In the genomic region with DNA sequence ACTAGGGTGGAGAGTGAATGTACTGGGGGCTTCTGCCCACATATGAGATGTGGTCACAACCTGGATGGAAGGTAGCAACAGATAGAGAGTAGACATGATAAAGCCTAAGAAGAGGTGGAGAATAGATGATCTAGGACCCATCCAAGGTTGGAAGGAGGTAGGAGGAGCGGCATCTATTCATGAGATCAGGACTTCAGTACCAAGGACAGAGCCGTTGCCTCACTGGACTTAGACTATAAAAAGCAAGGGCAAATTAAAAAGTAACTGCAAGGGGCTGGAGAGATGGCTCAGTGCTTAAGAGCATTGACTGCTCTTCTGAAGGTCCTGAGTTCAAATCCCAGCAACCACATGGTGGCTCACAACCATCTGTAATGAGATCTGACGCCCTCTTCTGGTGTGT, we compare ENCODE assay signal across 12 mouse cellular contexts.
DNase-seq lines count a peak whose midpoint lies in the region; ATAC-seq and TF ChIP-seq lines count a peak whose summit lies in the region.
"Had no signal": no experiment of that assay in that cellular context is flagged by ENCODE, and none has a peak within 500 bp of the region (broad histone marks: within the 10 kb centered on the region; RNA-seq: fewer than 3 reads in every experiment).

No protein-coding gene starts in this region.

- H3K27me3 ChIP-seq in liver, embryonic 12.5 days (replicated peaks) = no peaks in the 10 kb centered on the region
- H3K27me3 ChIP-seq in limb, embryonic 14.5 days (ENCODE audit: control insufficient read depth, insufficient read depth, low read length) = no peaks in the 10 kb centered on the region
- H3K27me3 ChIP-seq: forebrain, embryonic 15.5 days; midbrain, embryonic 13.5 days had no signal

- no peak overlapping the region for H3K4me2 ChIP-seq in liver, embryonic 12.5 days
- H3K4me2 ChIP-seq in limb, embryonic 14.5 days (replicated peaks; ENCODE audit: low read depth, low read length, severe bottlenecking) = no peak overlapping the region
- H3K4me2 ChIP-seq: forebrain, embryonic 15.5 days; hindbrain, embryonic 14.5 days; liver, embryonic 11.5 days; midbrain, embryonic 13.5 days had no signal

- TF ChIP-seq POLR2A in limb, embryonic 14.5 days (IDR thresholded peaks at IDR 0.05; ENCODE audit: borderline replicate concordance, extremely low read depth, insufficient read depth, insufficient read length) = no peak

- no peak overlapping the region for H3K27ac ChIP-seq in liver, embryonic 12.5 days
- no peak overlapping the region for H3K27ac ChIP-seq in limb, embryonic 14.5 days (replicated peaks; ENCODE audit: low read depth, low read length)
- H3K27ac ChIP-seq: forebrain, embryonic 15.5 days; hindbrain, embryonic 14.5 days; midbrain, embryonic 13.5 days had no signal

- H3K9ac ChIP-seq in liver, embryonic 12.5 days = no peak overlapping the region
- no peak overlapping the region for H3K9ac ChIP-seq in limb, embryonic 14.5 days (ENCODE audit: low read depth, low read length, severe bottlenecking)
- H3K9ac ChIP-seq: forebrain, embryonic 15.5 days; hindbrain, embryonic 14.5 days; midbrain, embryonic 13.5 days had no signal

- no peak for ATAC-seq in liver, embryonic 12.5 days
- ATAC-seq in limb, embryonic 14.5 days (ENCODE audit: low FRiP score, low read depth) = no peak
- ATAC-seq in monocyte, adult 5-6 weeks (replicated peaks; ENCODE audit: insufficient number of reproducible peaks, low FRiP score, low TSS enrichment, poor library complexity, severe bottlenecking) = no peak
- ATAC-seq: forebrain, embryonic 15.5 days; midbrain, embryonic 13.5 days had no signal

- no peaks in the 10 kb centered on the region for H3K4me1 ChIP-seq in liver, embryonic 12.5 days
- no peaks in the 10 kb centered on the region for H3K4me1 ChIP-seq in limb, embryonic 14.5 days (ENCODE audit: control insufficient read depth, insufficient read depth, low read length)
- H3K4me1 ChIP-seq: forebrain, embryonic 15.5 days; midbrain, embryonic 13.5 days had no signal

- DNase-seq in liver (peak; percentile 7), R1 (ENCODE audit: low read depth, low spot score) (peak; percentile 44)
- peak; percentile 75 for DNase-seq in embryo, embryonic 10.5 days (ENCODE audit: low spot score)
- peak; percentile 80 for DNase-seq in limb, embryonic 14.5 days (ENCODE audit: low spot score)
- no peak for DNase-seq in layer of hippocampus, adult 8-10 months (ENCODE audit: low spot score in 2 of 2)
- DNase-seq: heart, adult 18-20 months had no signal

- H3K9me3 ChIP-seq in liver, embryonic 12.5 days (replicated peaks) = no peaks in the 10 kb centered on the region
- H3K9me3 ChIP-seq in limb, embryonic 14.5 days (ENCODE audit: control insufficient read depth, low read length) = no peaks in the 10 kb centered on the region
- H3K9me3 ChIP-seq: forebrain, embryonic 15.5 days; midbrain, embryonic 13.5 days had no signal

- 31% methylated on average over 3 of the region's 3 CpGs for WGBS in liver, embryonic 12.5 days (ENCODE audit: insufficient replicate concordance)
- WGBS in limb, embryonic 14.5 days = 38% methylated on average over 3 of the region's 3 CpGs

- H3K4me3 ChIP-seq in liver, embryonic 12.5 days = no peak overlapping the region
- no peak overlapping the region for H3K4me3 ChIP-seq in limb, embryonic 14.5 days (replicated peaks; ENCODE audit: low read length)
- H3K4me3 ChIP-seq: forebrain, embryonic 15.5 days; midbrain, embryonic 13.5 days had no signal

- H3K36me3 ChIP-seq in liver, embryonic 12.5 days = no peaks in the 10 kb centered on the region
- no peaks in the 10 kb centered on the region for H3K36me3 ChIP-seq in limb, embryonic 14.5 days (ENCODE audit: control insufficient read depth, insufficient read depth, low read length)
- H3K36me3 ChIP-seq: forebrain, embryonic 15.5 days; midbrain, embryonic 13.5 days had no signal

Comparison
In these comparisons a context has a peak if more than half of its experiments do, and no peak if none do; other contexts are left out.
1. DNase-seq: peak in liver (single experiment), R1 (single experiment), embryo, embryonic 10.5 days (single experiment) and limb, embryonic 14.5 days (single experiment); none in layer of hippocampus, adult 8-10 months (0 of 2).